Mouse (Mus musculus): ENCODE measurements around the gene Dnajb11. TPM values are rescaled to one million over a fixed set of nuclear protein-coding genes. Genes with fewer than 3 reads are reported as not detected.

Gene Dnajb11
- 50.4 TPM for total RNA-seq (2023)

DNA sequence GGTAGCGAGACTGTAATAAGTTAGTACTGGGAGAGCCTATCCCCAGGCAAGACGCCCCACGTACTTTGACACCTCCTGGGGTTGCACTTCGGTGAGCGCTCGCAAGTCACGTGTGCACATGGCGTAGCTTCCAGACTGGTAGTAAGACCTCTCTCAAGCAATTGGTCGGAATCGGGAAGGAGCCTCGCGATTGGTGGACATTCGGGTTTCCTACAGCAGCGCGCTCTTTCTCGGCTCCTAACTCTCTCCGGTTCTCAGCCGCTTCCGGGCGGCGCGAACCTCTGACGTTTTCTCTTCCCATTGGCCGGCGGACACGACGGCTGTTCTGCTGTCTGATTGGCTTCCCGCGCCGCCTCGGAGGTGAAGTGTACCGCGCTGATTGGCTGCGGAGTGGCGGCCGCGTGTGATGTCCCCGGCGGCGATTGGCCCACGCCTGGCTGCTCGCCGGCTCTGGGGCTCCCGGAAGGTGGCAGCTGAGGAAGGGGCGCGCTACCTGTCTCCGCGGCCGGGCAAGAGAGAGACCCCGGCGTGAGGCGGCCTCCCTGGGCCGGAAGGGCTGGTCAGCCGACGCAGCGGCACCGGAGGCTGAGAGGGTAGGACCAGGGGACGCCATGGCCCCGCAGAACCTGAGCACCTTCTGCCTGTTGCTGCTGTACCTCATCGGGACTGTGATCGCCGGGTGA is at the start of gene Dnajb11, which contains the start of gene Tbccd1:
Gene Dnajb11, plus strand, starts transcription at position 415 of the 683 bp plus-strand sequence.
Gene Tbccd1, minus strand, starts transcription at position 239 of the 683 bp plus-strand sequence.

GRCm38 (mm10) chr16:22811477-22811876 is 46.2 kb upstream of the Dnajb11 start, which contains the start of gene Crygs:
TSS of gene Crygs (minus strand) at chr16:22811577.

DNA sequence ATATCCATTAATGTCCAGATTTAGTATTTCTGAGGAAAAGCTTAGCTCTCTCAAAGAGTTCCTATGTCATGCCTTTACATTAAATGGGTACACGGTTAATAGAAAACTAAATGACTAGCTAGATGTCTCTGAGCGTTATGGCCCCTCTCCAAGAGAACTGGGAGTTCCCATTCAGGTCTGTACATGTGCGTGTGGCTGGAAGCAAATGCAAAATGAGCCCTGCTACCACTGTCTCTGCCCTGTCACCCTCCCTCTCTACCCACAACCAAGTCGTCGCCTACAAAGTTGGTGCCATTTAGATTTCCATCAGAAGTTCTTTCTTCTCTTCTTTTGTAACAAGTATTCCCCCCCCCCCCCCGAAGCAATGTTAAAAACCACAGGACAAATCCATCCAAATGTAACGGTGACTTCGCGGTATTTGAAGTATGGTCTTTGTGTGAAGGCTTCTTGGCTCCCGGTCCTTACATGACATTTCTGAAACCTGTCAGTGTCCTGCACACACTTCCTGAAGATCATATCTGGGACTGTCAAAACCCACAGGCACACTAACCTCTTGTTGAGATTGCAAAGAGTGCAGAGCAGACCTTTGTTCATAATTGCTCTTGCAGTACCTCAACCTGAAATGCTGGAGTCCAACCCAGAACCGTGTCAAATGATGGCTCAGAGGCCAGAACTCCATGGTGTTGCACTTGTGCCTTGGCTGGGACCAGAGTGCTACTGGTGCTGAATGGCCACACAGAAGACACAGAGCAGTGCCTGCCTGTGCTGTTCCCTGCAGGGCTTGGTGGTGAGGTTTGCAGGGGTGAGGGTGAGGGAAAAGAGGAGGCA is 33.3 kb downstream of the Dnajb11 start, which contains the start of gene Ahsg:
Gene Ahsg, plus strand, starts transcription at position 595 of the 828 bp plus-strand sequence.

DNA sequence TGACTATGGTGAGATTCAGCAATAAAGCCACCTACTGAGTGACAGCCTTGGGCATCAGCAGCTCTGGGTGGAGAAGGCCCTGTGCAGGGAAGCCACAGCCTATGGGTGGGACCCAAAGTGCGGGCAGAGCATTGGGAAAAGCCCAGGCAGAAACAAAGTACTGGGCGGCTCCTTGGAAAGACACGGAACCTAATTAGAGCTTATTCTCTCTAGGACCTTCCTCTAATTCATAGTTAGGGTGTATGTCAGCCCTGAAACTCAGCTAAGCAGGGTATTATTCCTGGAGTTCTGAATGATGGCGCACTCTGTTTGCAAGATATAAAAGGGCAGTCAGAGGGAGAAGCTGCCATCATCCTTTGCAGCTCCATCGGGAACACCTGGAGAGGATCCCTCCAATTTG is 60.4 kb downstream of the Dnajb11 start, which contains the start of gene Fetub:
Gene Fetub, plus strand, starts transcription at position 301 of the 400 bp plus-strand sequence.

Other genes with a start within 250 kb of the Dnajb11 start
- gene Dgkg, start 200.6 kb upstream of the Dnajb11 start, total RNA-seq (2023), result 0.62 TPM
- not detected for gene Crygs, start 46.3 kb upstream of the Dnajb11 start, total RNA-seq (2023)
- gene Tbccd1, start 176 bp upstream of the Dnajb11 start, total RNA-seq (2023), result 15.6 TPM
- gene Ahsg, start 33.4 kb downstream of the Dnajb11 start, total RNA-seq (2023), result not detected
- not detected for gene Fetub, start 60.5 kb downstream of the Dnajb11 start, total RNA-seq (2023)
- gene Hrg, start 93.2 kb downstream of the Dnajb11 start, total RNA-seq (2023), result not detected
- gene Kng2, start 171.6 kb downstream of the Dnajb11 start, total RNA-seq (2023), result not detected
- not detected for gene Kng1, start 200.0 kb downstream of the Dnajb11 start, total RNA-seq (2023)
- 1,004 TPM for gene Eif4a2, start 249.6 kb downstream of the Dnajb11 start, total RNA-seq (2023)

All from CD4-positive naive resting alpha-beta T cell, adult 76 days (primary cell).